ENCODE assay signal across 24 mouse cellular contexts in the genomic region with DNA sequence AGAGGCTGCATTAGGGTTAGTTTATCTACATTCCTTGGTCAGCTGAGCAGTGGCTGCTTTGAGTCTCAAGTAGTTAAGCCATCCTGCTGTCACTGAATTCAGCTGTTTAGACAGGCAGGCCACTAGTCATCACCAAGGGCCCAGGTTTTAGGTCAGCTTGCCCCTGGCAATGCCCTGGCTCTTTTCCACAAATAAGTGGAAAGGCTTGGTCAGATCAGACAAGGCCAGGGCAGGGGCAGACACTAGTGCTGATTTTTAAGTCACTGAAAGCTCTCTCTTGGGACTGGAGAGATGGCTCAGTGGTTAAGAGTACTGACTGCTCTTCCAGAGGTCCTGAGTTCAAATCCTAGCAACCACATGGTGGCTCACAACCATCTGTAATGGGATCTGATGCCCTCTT. TPM values are rescaled to one million over a fixed set of nuclear protein-coding genes. Genes with fewer than 3 reads are reported as not detected.
DNase-seq lines count a peak whose midpoint lies in the region; ATAC-seq lines count a peak whose summit lies in the region.
"Had no signal": no experiment of that assay in that cellular context is flagged by ENCODE, and none has a peak within 500 bp of the region (broad histone marks: within the 10 kb centered on the region; RNA-seq: fewer than 3 reads in every experiment).

No protein-coding gene starts in this region.

- H3K4me2 ChIP-seq in heart, embryonic 11.5 days: no peak overlapping the region
- H3K4me2 ChIP-seq in midbrain, embryonic 11.5 days: no peak overlapping the region
- H3K4me2 ChIP-seq in midbrain, embryonic 16.5 days (ENCODE audit: low read length): no peak overlapping the region
- H3K4me2 ChIP-seq: embryonic facial prominence, embryonic 15.5 days; heart, embryonic 13.5 days; hindbrain, embryonic 14.5 days; intestine, embryonic 15.5 days had no signal

- no peaks in the 10 kb centered on the region for H3K36me3 ChIP-seq in heart, embryonic 11.5 days (ENCODE audit: control insufficient read depth, insufficient read depth, low read length)
- H3K36me3 ChIP-seq in midbrain, embryonic 11.5 days (ENCODE audit: control insufficient read depth, insufficient read depth, low read length): no peaks in the 10 kb centered on the region
- H3K36me3 ChIP-seq in midbrain, embryonic 16.5 days (ENCODE audit: control insufficient read depth, insufficient read depth, low read length): no peaks in the 10 kb centered on the region
- H3K36me3 ChIP-seq: embryonic facial prominence, embryonic 15.5 days; hindbrain, embryonic 10.5 days; intestine, embryonic 15.5 days had no signal

- no peaks in the 10 kb centered on the region for H3K9me3 ChIP-seq in heart, embryonic 11.5 days (replicated peaks; ENCODE audit: control insufficient read depth, low read length)
- no peaks in the 10 kb centered on the region for H3K9me3 ChIP-seq in midbrain, embryonic 11.5 days (ENCODE audit: control insufficient read depth, low read length)
- H3K9me3 ChIP-seq in midbrain, embryonic 16.5 days (replicated peaks; ENCODE audit: control insufficient read depth, low read length, poor library complexity, severe bottlenecking): no peaks in the 10 kb centered on the region
- H3K9me3 ChIP-seq: embryonic facial prominence, embryonic 15.5 days; forebrain, embryonic 10.5 days; G1E; heart, embryonic 13.5 days; hindbrain, embryonic 10.5 days; intestine, embryonic 15.5 days had no signal

- no peak overlapping the region for H3K4me3 ChIP-seq in heart, embryonic 11.5 days (ENCODE audit: low read depth, low read length)
- no peak overlapping the region for H3K4me3 ChIP-seq in midbrain, embryonic 11.5 days (ENCODE audit: low read depth, low read length)
- H3K4me3 ChIP-seq in midbrain, embryonic 16.5 days (ENCODE audit: low read depth, low read length): no peak overlapping the region
- H3K4me3 ChIP-seq: embryonic facial prominence, embryonic 15.5 days; erythroblast, embryonic 14.5 days; forebrain, embryonic 10.5 days; heart, adult 2 months; heart, embryonic 13.5 days; hindbrain, embryonic 10.5 days; intestine, embryonic 15.5 days had no signal

- peak; percentile 83 for DNase-seq in heart, adult 11 months
- DNase-seq in midbrain, embryonic 11.5 days (ENCODE audit: low spot score, missing footprints): peak; percentile 35
- peak; percentile 72 for DNase-seq in adrenal gland, adult 8-10 months
- DNase-seq in adrenal gland, postnatal 14 days: peak; percentile 54
- no peak for DNase-seq in layer of hippocampus, postnatal 10 days (ENCODE audit: low spot score in 2 of 2)
- DNase-seq: B cell, adult 2 months; cerebellum, adult 8-10 months; cerebellum, postnatal 14 days; embryo, embryonic 11 days; gastrocnemius, postnatal 36 days; heart, adult 2 months; kidney, adult 18-20 months had no signal

- no peak overlapping the region for H3K9ac ChIP-seq in heart, embryonic 11.5 days (ENCODE audit: low read depth, low read length)
- H3K9ac ChIP-seq in midbrain, embryonic 11.5 days (ENCODE audit: low read length): no peak overlapping the region
- no peak overlapping the region for H3K9ac ChIP-seq in midbrain, embryonic 16.5 days (ENCODE audit: low read depth, low read length)
- H3K9ac ChIP-seq: embryonic facial prominence, embryonic 15.5 days; heart, embryonic 13.5 days; hindbrain, embryonic 14.5 days; intestine, embryonic 15.5 days had no signal

- ATAC-seq in heart, embryonic 11.5 days (replicated peaks; ENCODE audit: insufficient number of reproducible peaks, low FRiP score, low TSS enrichment): no peak
- ATAC-seq in midbrain, embryonic 11.5 days (ENCODE audit: low FRiP score): no peak
- ATAC-seq in midbrain, embryonic 16.5 days: no peak
- ATAC-seq: CD4-positive, CD25-positive, alpha-beta regulatory T cell, adult 4 months; forebrain, embryonic 14.5 days; intestine, embryonic 15.5 days had no signal

- H3K27ac ChIP-seq in heart, embryonic 11.5 days (ENCODE audit: low read depth, low read length): no peak overlapping the region
- H3K27ac ChIP-seq in midbrain, embryonic 11.5 days (ENCODE audit: low read depth, low read length): no peak overlapping the region
- no peak overlapping the region for H3K27ac ChIP-seq in midbrain, embryonic 16.5 days (ENCODE audit: low read length)
- H3K27ac ChIP-seq: embryonic facial prominence, embryonic 15.5 days; forebrain, embryonic 10.5 days; hindbrain, embryonic 10.5 days; hindbrain, embryonic 14.5 days; intestine, embryonic 15.5 days had no signal

- peaks cover 17% of the 10 kb centered on the region for H3K4me1 ChIP-seq in heart, embryonic 11.5 days (ENCODE audit: control insufficient read depth, insufficient read depth, low read length)
- no peaks in the 10 kb centered on the region for H3K4me1 ChIP-seq in midbrain, embryonic 11.5 days (ENCODE audit: control insufficient read depth, insufficient read depth, low read length)
- H3K4me1 ChIP-seq in midbrain, embryonic 16.5 days (ENCODE audit: control insufficient read depth, insufficient read depth, low read length): peaks cover 13% of the 10 kb centered on the region

- H3K27me3 ChIP-seq in heart, embryonic 11.5 days (ENCODE audit: control insufficient read depth, insufficient read depth, low read length): no peaks in the 10 kb centered on the region
- no peaks in the 10 kb centered on the region for H3K27me3 ChIP-seq in midbrain, embryonic 11.5 days (ENCODE audit: control insufficient read depth, insufficient read depth, low read length)
- no peaks in the 10 kb centered on the region for H3K27me3 ChIP-seq in midbrain, embryonic 16.5 days (ENCODE audit: control insufficient read depth, insufficient read depth, low read depth, low read length)
- H3K27me3 ChIP-seq: embryonic facial prominence, embryonic 15.5 days; heart, embryonic 13.5 days; intestine, embryonic 15.5 days had no signal

RNA-seq across cellular contexts. Expression of gene Ubxn7, which starts 4.9 kb away (rescaled TPM):
- 21.0 and 22.2 TPM in 2 replicates for polyA plus RNA-seq in heart, embryonic 11.5 days (2014; fragmentation: Nextera tagmentation; extraction: Ambion mirVana)
- 25.2 and 28.6 TPM in 2 replicates for polyA plus RNA-seq in midbrain, embryonic 11.5 days (2014; fragmentation: Nextera tagmentation; extraction: Ambion mirVana)
- polyA plus RNA-seq in midbrain, embryonic 16.5 days (2015; fragmentation: Nextera tagmentation; extraction: Ambion mirVana): 21.1 and 23.7 TPM in 2 replicates
- 10 to 100 TPM; 58.8 to 79.6 (median 69.9) TPM for total RNA-seq in adrenal gland, adult 8-10 months (2022)
- 50.3 and 55.2 TPM in 2 replicates for total RNA-seq in adrenal gland, postnatal 14 days (2021)
- total RNA-seq in layer of hippocampus, postnatal 10 days (2021): 10 to 100 TPM; 50.7 to 64.1 TPM

RNA-seq across cellular contexts. Expression of gene Rnf168, which starts 59.7 kb away (rescaled TPM):
- polyA plus RNA-seq in heart, embryonic 11.5 days (2014; fragmentation: Nextera tagmentation; extraction: Ambion mirVana): 17.3 and 18.7 TPM in 2 replicates
- 23.9 and 25.0 TPM in 2 replicates for polyA plus RNA-seq in midbrain, embryonic 11.5 days (2014; fragmentation: Nextera tagmentation; extraction: Ambion mirVana)
- 24.2 and 25.9 TPM in 2 replicates for polyA plus RNA-seq in midbrain, embryonic 16.5 days (2015; fragmentation: Nextera tagmentation; extraction: Ambion mirVana)
- 10 to 100 TPM; 24.5 to 30.2 (median 26.0) TPM for total RNA-seq in adrenal gland, adult 8-10 months (2022)
- total RNA-seq in adrenal gland, postnatal 14 days (2021): 22.2 and 22.8 TPM in 2 replicates
- 10 to 100 TPM; 27.2 to 27.5 TPM for total RNA-seq in layer of hippocampus, postnatal 10 days (2021)

Comparison
In these comparisons a context has a peak if more than half of its experiments do, and no peak if none do; other contexts are left out.
1. DNase-seq: peak in heart, adult 11 months (single experiment), midbrain, embryonic 11.5 days (single experiment), adrenal gland, adult 8-10 months (single experiment) and adrenal gland, postnatal 14 days (single experiment); none in layer of hippocampus, postnatal 10 days (0 of 2).